Mouse (Mus musculus): ENCODE data around the gene Exo5. TPM values are rescaled to one million over a fixed set of nuclear protein-coding genes. Genes with fewer than 3 reads are reported as not detected.

Exo5 gene
- total RNA-seq, 2 experiments from 2014 or later = 1.9 to 2.0 TPM

DNA sequence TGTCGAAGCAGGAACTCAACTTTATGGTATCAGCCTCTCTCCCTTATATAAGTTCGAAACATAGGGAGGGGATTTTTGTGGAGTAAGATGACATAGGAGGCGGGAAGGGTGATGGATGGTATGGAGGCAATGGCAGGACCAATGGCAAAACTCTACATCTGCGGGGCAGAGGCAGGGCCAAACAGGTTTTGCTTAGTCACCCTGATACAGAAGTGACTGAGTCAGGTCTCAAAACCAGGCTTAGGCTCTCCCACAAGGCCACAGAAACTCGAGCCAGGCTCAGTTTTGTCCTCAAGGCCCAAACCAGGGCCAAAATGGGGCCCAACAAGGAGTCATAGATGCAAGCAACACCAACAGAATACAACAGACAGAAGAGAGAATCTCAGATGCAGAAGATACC is 19.2 kb downstream of the Exo5 start:
- no peak for DNase-seq

DNA sequence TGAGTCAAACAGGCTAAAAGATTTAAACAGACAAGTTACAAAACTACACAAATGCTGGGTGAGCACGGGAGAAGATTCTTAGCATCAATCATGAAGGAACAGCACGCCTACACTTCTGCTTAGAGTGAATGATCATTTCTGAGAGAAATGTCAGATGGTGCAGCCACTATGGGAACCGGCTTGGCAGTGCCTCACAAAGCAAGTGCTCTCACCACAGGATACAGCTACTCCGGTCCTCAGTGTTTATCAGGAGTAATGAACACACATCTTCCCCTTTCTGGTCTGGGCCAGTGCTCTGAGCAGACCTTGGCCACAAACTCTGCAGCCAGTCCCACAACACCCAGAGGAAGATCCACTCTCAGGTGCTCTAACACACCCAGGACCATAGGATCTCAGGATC is 20.3 kb downstream of the Exo5 start:
- DNase-seq = no peak

DNA sequence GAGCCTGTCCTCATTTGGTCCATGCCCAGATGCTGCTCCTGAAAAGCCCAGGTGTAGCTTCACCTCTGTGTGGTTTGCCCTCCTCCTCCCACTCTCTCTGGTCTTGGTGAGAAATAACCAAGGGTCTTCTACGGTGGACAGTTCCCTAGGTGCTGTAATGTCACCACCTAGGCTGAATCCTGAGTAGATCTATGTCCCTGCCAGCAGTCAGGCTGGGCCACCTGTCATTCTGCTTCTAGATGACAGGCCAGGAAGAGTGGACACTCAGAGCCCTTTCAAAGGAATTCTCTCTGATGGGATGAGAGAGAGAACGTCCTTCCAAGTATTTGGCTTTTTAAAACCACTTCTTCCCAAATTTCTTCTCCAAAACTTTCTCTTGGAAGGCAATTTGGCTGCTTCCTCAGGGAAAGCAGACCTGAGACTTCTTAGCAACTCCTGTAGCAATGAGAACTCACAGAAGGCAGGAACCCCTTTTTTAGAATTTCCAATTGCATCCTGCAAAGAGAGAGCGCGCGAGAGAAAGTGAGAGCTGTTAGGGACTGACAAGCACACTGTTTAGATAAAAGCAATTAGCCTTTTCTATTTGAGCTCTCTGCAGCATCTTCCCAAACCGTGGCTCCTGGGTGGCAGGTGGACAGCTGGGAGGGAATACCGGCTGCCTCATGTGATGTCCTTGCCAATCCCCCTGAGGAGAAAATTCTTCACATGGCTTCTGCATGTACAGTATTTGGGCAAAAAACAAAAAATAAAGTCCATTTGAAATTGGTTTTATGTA is 28.8 kb downstream of the Exo5 start:
- no peak for DNase-seq

DNA sequence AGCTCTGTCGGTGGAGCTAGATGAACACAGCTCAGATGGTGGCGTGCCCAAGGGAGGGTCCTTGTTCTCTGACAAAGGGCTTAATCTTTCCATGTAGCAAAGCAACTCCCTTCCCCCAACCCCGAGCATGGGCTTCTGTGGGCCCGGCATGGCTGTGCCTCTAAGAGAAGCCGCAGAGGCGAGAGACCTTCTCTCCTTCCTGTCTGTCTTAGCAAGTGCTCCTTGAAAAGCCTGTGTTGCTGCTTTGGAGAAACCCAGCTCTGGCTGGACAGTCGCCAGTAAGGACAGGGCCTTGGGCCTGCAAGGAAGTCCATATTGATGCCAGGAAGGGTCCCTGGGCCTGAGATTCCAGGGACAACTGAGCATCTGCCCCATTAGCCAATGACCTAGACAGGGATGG is 29.6 kb downstream of the Exo5 start:
- DNase-seq = no peak

DNA sequence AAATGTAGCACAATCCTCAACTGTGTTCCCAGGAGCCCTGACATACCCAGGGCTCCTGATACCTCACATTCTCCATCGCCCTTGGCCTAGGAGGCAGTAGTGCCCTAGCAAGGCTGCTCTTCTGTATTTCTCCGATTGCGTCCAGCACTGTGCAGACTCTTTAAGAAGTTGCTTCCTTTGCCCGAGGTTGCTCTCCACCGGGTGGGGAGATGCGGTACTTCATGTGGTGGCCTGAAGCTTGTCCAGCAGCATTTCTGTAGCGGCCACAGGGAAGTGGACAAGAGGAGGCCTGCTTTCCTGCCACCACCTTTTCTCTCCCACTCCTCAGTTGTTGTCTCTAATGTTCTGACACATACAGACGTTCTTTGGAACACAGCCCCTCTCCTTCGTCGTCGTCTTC is 30.2 kb downstream of the Exo5 start:
- no peak for DNase-seq

DNA sequence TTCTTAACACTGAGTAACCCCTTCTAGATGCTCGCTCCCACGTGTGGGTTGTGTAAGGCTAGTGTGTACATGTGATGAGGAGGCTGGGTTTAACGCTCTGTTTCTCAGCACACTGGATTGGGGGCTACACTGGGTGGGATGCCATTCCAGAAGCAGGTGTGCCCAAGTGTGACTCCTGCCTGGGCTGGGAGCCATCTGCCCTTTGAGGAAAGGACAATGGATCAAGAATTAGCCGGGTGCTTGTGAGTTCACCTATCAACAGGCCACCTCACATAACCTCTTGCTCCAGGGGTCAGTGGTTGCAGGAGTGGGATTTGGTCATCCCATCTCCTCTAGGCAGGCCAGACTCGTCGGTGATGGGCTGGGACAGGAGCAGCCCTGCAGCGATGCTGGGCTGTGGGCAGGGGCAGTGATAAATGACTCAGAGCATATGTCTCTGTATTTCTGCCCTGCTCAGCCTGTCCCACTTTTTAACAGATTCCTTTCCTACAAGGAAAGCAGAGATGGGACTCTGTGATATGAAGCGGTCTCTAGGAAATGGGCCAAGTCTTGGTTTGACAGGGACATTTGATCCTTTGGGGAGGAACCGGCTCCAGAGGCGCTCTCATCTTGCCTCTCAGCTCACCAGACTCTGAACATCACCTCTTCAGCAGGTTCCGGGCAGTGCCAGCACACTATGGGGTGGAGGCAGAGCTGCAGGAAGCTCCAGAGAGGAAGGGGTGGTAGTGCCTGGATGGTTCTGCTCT is 31.0 kb downstream of the Exo5 start:
- DNase-seq = no peak

DNA sequence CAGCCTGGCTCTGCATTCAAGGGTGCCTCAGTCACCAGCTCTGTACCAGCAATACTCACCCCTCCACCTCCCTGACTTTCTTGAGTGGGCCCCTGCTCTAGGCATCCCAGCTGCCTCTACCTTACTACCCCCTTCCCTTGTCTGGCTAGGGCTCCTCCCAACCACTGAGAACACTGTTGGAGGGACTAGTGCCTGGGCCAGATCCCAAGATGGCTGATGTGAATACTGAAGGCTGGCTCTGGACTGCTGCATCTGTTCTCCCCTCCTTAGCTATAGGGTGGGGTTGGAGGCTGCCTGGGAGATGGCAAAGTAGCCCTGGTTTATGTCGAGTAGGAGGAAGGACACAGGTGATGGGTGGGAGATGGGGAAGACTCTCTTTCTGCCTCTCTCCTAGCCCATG is 32.3 kb downstream of the Exo5 start:
- DNase-seq = no peak

DNA sequence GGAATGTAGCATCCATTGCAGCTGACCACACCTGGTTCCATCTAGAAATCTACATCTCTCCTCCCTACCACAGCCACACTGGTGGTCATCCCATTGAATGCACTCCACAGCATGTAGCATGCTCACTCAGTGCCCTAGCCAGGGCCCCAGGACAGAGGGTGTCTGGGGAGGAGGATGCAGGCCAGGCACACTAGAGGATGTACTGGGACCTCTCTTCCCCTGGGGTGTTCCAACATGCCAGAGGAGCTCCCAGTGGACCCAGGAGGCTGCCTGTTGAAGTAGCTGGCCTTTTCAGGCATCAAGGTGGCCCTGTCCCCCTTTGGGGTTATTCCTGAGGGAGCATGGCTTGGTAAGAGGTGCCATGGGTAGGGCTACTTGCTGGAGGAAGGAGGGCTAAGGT is 32.9 kb downstream of the Exo5 start:
- no peak for DNase-seq

DNA sequence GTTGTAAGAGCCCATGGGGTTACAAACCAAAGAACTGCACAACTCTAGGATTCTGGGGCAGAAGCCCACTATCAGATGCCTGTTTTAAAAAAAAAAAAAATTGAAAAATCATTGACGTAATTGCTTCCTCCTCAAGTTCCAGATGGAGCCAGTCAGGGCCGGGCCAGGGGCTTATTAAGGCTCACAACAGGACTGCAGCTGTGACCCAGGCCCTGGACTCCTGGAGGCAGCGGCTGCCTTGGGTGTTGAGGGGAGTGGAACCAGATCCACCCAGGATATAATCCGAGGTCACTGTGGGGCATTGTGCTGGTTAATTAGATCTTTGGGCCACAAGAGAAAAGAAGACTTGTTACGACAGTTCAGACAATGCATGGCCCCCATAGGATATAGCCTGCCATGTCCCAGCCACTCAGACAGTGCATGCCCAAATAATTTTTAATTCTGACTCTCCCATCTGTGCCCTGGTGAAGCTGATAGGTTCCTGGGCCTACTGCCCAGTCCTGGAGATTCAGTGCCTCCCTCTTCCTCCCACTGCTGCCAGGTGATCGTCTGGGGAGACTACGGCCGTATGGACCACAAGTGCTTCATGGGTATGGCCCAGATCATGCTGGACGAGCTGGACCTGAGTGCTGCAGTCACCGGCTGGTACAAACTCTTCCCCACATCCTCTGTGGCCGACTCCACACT is 33.9 kb downstream of the Exo5 start:
- no peak for DNase-seq

DNA sequence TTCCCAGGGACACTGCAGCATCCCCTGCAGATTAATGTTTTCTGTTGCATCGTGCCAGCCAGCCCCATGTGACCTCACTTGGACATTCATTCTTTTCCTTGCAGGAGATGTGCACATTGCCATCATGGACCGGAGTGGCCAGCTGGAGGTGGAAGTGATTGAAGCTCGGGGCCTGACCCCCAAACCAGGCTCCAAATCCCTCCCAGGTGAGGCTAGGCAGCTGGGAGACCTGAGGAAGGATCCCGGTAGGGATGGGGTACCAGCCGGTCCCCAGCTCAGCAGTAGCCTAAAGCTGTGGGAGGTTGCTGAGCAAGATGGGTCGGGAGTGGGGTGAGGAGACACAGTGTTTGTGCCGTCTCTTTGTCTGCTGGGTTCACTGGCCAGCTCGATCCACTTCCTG is 35.9 kb downstream of the Exo5 start:
- no peak for DNase-seq

DNA sequence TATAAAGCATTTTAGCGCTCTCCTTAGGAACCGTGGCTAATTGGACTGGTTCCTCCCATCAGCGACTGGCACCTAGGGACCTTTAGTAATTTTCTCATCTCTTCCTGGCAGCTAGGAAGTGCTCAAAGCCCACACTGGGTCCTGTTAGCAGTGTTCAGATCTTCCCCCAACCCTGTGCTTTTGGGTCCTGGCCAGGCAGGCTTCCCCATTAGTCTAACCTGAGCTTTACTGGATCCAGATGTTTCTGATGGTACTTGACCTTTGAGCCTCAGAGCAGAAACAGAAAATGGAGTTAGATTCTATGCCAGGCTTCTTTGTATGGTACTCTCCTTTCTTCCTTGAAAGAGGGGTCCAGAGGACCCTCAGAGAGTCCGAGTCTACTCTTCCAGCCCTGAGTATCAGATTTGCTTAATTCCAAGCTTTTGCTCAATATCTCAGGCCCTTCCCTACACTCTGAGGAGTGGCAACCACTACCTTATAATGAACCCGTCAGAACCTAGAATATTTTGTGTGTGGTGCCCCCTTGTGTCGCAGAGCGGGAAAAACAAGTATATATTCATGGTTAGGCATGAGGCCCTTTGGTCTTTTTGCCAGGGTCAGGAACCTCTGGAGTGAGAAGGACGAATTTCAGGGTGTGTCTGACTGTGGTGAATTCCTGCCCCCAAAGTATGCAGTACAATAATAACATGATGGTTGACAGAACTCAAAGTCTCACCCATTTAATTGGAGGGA is 37.3 kb downstream of the Exo5 start:
- peak; percentile 14 to 66 for DNase-seq

DNA sequence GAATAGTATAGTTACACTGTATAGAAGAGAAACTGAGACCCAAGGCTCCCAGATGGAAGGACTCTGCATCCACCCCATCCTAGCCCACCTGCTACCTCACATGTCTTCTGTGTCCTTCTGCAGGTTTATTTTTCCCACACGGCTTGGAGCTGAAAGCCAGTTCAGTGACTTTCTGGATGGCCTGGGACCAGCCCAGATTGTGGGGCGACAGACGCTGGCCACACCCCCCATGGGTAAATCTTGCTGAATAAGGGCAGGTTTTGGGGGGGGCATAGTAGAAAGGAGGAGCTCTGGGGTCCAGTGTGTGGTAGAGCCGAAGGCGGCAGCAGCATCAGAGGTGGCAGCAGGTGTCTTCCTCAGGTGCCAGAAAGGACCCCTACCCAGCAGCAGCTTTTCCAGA is 38.0 kb downstream of the Exo5 start:
- no peak for DNase-seq

DNA sequence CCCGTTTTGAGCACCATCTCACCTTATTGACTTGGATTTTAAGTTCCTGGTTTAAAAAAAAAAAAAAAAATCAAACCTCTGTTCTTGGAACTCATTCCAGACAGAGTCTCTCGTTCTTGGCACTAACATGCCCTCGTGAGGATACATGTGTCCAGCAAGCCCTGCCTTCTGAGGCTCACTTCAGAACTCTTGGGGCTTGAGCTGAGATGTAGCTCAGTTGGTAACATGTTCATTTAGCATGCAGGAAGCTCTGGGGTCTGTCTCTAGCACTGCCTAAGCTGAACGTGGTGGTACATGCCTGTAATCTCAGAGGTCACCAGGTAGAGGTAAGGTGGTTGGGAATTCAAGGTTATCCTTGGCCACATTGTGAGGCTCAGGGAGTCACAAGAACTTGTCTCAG is 38.7 kb downstream of the Exo5 start:
- no peak for DNase-seq

DNA sequence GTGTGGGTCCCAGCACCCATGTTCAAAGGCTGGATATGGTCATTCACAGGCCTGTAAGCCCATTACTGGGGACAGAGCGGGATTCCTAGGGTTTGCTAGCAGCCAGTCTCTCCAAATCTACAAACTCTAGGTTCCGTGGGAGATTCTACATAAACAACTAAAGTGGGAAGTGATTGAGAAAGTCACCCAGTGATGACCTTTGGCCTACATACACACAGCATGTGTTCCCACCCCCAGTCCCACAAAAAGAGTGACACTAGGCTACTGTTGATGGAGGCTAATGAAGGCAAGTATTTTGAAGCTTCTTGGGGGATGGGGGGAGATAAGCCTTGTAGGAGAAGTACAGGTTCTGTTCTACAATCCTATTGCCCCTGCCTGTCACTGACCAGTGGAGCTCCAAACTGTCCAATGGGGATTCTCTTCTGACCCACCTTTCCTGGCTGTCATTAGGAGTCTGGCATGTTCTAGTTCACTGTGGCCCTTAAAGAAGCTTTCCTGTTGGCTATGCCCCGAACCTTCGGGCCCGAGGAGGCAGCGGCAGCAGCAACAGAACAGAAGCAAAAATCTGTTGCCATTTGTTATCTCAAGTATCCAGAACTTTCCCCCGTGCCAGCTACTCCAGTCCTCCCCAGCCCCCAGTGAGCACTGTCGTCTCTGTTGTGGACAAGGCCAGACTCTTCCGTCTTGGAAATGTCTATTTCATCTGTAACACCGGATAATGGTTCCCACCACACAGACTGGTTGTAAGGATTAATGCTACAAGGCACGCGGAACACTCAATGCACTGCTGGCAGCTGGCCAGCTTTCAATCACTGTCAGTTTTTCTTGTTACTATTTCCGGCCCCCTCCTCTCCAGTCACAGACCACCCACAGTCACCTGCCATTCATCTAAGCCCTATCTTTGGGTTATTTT is 39.4 kb downstream of the Exo5 start:
- DNase-seq = no peak

DNA sequence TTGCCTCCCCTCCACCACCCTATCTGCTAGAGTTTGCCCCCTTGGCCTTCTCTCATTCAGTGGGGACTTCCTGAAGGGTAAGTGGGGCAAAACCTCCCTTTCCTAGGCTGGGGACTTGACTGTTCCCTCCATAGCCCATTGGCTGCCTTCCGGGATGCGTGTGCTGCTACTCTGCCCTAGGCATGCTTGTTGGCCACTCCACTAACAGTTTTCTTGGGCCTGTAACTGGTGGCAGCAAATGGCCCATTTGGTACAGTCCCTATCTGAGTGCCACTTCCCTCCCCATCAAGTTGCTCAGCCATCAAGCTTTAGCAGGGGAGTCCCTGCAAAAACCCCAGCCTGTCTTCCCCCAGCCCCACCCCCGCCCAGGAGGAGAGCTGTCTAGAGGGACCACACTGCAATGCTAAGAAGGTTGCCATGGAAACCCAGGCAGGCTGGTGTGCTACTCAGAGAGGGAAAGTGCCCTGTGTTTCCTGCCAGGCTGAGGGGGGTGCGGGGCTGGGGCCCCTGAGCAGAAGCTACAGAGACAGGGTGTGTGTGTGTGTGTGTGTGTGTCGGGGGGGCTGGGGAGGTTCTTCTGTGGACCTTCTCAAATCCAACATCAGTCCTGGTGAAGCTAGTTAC is 42.7 kb downstream of the Exo5 start:
- DNase-seq = no peak

DNA sequence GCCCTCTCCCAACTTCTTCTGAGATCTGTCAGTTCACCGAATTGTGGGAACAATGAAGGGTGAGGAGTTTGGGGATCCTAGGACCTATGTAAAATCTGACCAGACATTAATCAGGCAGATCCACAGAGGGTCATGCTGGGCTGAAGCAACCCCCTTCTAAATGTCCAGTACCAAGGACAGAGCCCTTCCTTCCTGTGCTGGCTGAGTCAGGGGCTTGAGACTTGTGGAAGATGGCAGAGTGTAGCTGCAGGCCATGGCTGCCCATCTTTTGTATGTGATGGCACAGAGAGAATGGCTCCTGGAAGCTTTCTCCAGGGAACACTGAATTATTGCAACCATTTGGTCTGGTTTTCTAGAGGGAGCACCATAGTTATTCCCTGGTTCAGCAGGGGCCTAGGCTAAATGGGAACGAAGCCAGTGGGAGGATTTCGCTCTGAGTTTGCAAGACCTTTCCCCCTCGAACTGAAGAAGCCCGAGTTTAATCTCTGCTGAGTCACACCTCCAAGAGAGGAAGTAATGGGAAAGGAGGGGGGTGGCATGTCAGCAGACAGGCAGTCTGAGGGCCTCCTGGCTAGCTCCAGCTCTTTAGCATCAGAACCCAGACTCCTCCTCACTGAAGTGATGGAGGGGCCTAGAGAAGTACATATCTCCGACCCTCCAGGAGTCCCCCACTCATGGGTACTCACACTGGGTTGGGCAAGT is 43.9 kb downstream of the Exo5 start:
- no peak for DNase-seq

DNA sequence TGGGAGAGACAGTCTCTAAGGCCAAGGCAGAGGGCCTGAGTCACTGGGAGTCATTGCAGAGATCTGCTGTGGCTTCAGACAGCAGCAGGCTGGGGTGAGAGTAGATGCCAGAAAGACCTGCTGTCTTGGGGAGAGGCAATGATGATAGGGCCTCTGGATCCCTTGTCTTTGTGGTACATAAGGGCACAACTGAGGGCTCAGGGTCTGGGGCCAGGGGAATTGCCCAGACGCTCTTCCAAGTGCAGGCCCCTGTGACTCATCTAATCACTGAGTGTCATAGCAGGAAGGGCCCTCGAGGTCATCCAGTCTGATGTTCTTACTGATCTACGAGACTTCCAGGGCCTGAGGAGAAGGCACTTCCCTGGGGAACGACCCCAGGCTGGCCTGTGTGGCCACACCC is 45.4 kb downstream of the Exo5 start:
- no peak for DNase-seq

DNA sequence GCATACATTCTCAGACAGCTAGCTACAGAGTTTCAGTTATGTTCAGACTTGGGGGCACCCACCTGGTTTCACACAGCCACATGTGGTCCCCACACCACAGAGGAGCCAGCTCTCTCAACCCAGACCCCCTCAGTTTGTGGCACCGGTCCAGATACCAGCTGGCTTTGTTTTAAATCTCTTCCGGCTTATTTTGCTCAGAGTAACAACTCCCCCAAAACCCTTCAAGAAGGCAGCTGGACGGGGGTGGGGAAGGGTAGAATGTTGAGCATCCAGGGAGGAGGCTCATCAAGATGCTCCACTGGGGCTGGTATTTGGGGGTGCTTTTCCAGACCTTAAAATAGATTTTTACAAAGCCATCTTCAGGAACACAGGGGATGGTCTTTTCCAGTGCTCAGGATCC is 46.1 kb downstream of the Exo5 start:
- DNase-seq = no peak

DNA sequence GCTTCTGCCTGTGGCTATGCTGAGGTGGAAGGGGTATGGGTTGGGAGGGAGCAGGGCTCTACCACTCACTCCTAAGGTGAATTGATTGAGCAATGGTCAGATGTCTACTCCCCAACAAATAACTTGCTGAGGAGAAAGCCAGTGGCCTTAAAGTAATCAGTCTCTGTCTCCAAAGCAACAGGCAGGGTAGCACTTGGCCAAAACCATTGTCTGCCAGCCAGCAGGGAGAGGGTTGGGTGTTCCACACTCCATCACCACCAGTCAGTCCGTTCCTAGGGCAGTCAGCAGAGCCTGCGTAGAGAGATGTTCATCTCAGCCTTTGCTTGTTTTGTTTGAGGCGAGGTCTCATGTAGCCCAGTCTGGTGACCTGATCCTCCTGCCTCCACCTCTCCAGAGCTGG is 48.9 kb downstream of the Exo5 start:
- DNase-seq = no peak
